Mouse (Mus musculus) liver, adult 2 months (tissue): ENCODE results near the gene Gpr34.

Experiments used
- CTCF ChIP-seq: fragments of 200-500 bp; IDR thresholded peaks from 2 replicates; pipeline ENCODE4 v1.5.1; 2011; ENCODE audit warnings: low read depth, low read length, control low read depth
- POLR2A ChIP-seq: fragments of 200-500 bp; IDR thresholded peaks from 2 replicates; pipeline ENCODE4 v1.6.1; 2011; ENCODE audit warnings: low read length, control low read depth; ENCODE audit not compliant: insufficient read depth; ENCODE audit errors: extremely low read depth

- TF ChIP-seq CTCF (no peak), POLR2A (no peak)
Observed at GRCm38 (mm10) chrX:13618476-13618875, 13.4 kb upstream of the Gpr34 start.
